Mouse (Mus musculus): Measurements from ENCODE around the gene Atad5. TPM values are rescaled to one million over a fixed set of nuclear protein-coding genes. Genes with fewer than 3 reads are reported as not detected.

Gene Atad5
- polyA plus RNA-seq, 1 experiment from 2014 or later, result 7.1 TPM

- Histone ChIP-seq H3K4me1 (ENCODE audit: control insufficient read depth, insufficient read depth, low read length) (0 out of 2 replicates have a peak, but pooled peaks cover 4% of the 10 kb centered on the region), H3K4me3 (replicated peaks; ENCODE audit: low read depth, low read length) (no peak overlapping the region), H3K36me3 (ENCODE audit: control insufficient read depth, insufficient read depth, low read length) (no peaks in the 10 kb centered on the region), H3K4me2 (ENCODE audit: low read length) (no peak overlapping the region), H3K27ac (replicated peaks; ENCODE audit: low read depth, low read length) (no peak overlapping the region), H3K27me3 (ENCODE audit: control insufficient read depth, insufficient read depth, low read length) (peaks cover 17% of the 10 kb centered on the region), H3K9ac (replicated peaks; ENCODE audit: low read length) (no peak overlapping the region), H3K9me3 (ENCODE audit: control insufficient read depth, low read length) (no peaks in the 10 kb centered on the region)
- WGBS, result 89% methylated on average over 8 of the region's 8 CpGs
- no peak for DNase-seq
- no peak for ATAC-seq (ENCODE audit: low FRiP score, low TSS enrichment)
Observed at GRCm38 (mm10) chr11:80149412-80150023, 60.3 kb downstream of the Atad5 start.

DNA sequence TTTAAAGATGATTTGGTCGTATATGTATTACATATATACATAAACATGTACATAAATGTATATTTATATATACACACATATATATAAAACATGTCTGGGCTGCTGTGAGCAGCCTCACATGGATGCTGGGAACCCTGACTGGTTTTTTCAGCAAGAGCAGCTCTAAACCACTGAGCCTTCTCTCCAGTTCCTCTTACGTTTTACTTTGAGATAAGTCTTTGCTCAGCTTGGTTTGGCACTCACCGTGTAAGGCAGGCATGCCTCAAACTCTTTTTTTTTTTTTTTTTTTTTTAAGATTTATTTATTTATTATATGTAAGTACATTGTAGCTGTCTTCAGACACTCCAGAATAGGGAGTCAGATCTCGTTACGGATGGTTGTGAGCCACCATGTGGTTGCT lies 61.4 kb downstream of the Atad5 start:
- Histone ChIP-seq H3K4me2 (ENCODE audit: low read length) (no peak overlapping the region), H3K36me3 (ENCODE audit: control insufficient read depth, insufficient read depth, low read length) (no peaks in the 10 kb centered on the region), H3K4me1 (ENCODE audit: control insufficient read depth, insufficient read depth, low read length) (0 out of 2 replicates have a peak, but pooled peaks cover 4% of the 10 kb centered on the region), H3K9me3 (ENCODE audit: control insufficient read depth, low read length) (no peaks in the 10 kb centered on the region), H3K27ac (replicated peaks; ENCODE audit: low read depth, low read length) (no peak overlapping the region), H3K4me3 (replicated peaks; ENCODE audit: low read depth, low read length) (no peak overlapping the region), H3K9ac (replicated peaks; ENCODE audit: low read length) (no peak overlapping the region), H3K27me3 (ENCODE audit: control insufficient read depth, insufficient read depth, low read length) (peaks cover 27% of the 10 kb centered on the region)
- no peak for DNase-seq
- 74% methylated on average over 5 of the region's 5 CpGs for WGBS
- no peak for ATAC-seq (ENCODE audit: low FRiP score, low TSS enrichment)

- ATAC-seq (ENCODE audit: low FRiP score, low TSS enrichment) (no peak), DNase-seq (no peak)
- H3K4me1 ChIP-seq (ENCODE audit: control insufficient read depth, insufficient read depth, low read length), result 0 out of 2 replicates have a peak, but pooled peaks cover 4% of the 10 kb centered on the region
- H3K36me3 ChIP-seq (ENCODE audit: control insufficient read depth, insufficient read depth, low read length), result no peaks in the 10 kb centered on the region
- no peak overlapping the region for H3K4me2 ChIP-seq (ENCODE audit: low read length)
- peaks cover 31% of the 10 kb centered on the region for H3K27me3 ChIP-seq (ENCODE audit: control insufficient read depth, insufficient read depth, low read length)
- H3K4me3 ChIP-seq (replicated peaks; ENCODE audit: low read depth, low read length), result no peak overlapping the region
- H3K9ac ChIP-seq (replicated peaks; ENCODE audit: low read length), result no peak overlapping the region
- no peak overlapping the region for H3K27ac ChIP-seq (replicated peaks; ENCODE audit: low read depth, low read length)
- no peaks in the 10 kb centered on the region for H3K9me3 ChIP-seq (ENCODE audit: control insufficient read depth, low read length)
- 72% methylated on average over 2 of the region's 2 CpGs for WGBS
Observed at GRCm38 (mm10) chr11:80151541-80151940, 62.3 kb downstream of the Atad5 start.

DNA sequence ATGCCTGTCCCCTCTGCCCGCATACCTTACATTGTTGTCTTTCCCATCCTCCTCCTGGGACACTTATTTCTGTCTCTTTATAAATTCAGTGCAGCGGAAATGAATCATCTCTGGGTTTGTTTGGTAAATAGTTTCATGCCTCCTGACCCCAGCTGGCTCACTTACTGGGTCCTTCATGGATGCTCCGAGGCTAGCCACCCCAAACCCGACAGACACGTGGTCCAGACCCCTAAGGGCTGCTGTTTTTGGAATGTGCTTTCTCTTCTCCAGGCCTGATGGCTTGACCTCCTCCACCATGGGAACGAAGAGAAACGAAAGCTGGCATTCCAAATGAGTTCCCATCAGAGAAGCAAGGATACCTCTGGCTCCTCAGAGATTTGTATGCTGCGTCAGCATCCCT lies 63.2 kb downstream of the Atad5 start:
- ATAC-seq (ENCODE audit: low FRiP score, low TSS enrichment) (no peak), DNase-seq (no peak)
- Histone ChIP-seq H3K9ac (replicated peaks; ENCODE audit: low read length) (no peak overlapping the region), H3K27me3 (ENCODE audit: control insufficient read depth, insufficient read depth, low read length) (peaks cover 31% of the 10 kb centered on the region), H3K9me3 (ENCODE audit: control insufficient read depth, low read length) (no peaks in the 10 kb centered on the region), H3K4me3 (replicated peaks; ENCODE audit: low read depth, low read length) (no peak overlapping the region), H3K4me2 (ENCODE audit: low read length) (no peak overlapping the region), H3K27ac (replicated peaks; ENCODE audit: low read depth, low read length) (no peak overlapping the region), H3K4me1 (ENCODE audit: control insufficient read depth, insufficient read depth, low read length) (0 out of 2 replicates have a peak, but pooled peaks cover 4% of the 10 kb centered on the region), H3K36me3 (ENCODE audit: control insufficient read depth, insufficient read depth, low read length) (no peaks in the 10 kb centered on the region)
- WGBS, result 81% methylated on average over 8 of the region's 8 CpGs

- Histone ChIP-seq H3K4me3 (replicated peaks; ENCODE audit: low read depth, low read length) (peak within 1 kb of the TSS; percentile 41), H3K4me2 (ENCODE audit: low read length) (peak within 1 kb of the TSS; percentile 67), H3K9me3 (ENCODE audit: control insufficient read depth, low read length) (no peaks in the 10 kb centered on the region), H3K4me1 (ENCODE audit: control insufficient read depth, insufficient read depth, low read length) (0 out of 2 replicates have a peak, but pooled peaks cover 4% of the 10 kb centered on the region), H3K27me3 (ENCODE audit: control insufficient read depth, insufficient read depth, low read length) (peaks cover 31% of the 10 kb centered on the region), H3K36me3 (ENCODE audit: control insufficient read depth, insufficient read depth, low read length) (no peaks in the 10 kb centered on the region), H3K9ac (replicated peaks; ENCODE audit: low read length) (peak within 1 kb of the TSS; percentile 34; the same call in 1 of the 2 replicates), H3K27ac (replicated peaks; ENCODE audit: low read depth, low read length) (no peak within 1 kb of the TSS)
- ATAC-seq (ENCODE audit: low FRiP score, low TSS enrichment), result no peak
- peak; percentile 68 for DNase-seq
- WGBS, result under 1% methylated on average over 45 of the region's 47 CpGs
Observed at GRCm38 (mm10) chr11:80153857-80154495, 64.8 kb downstream of the Atad5 start, which contains the start of gene Adap2. Gene Adap2, plus strand, starts transcription at chr11:80154105.

GRCm38 (mm10) chr11:80154501-80154900 lies 65.3 kb downstream of the Atad5 start:
- Histone ChIP-seq H3K27me3 (ENCODE audit: control insufficient read depth, insufficient read depth, low read length) (peaks cover 31% of the 10 kb centered on the region), H3K4me1 (ENCODE audit: control insufficient read depth, insufficient read depth, low read length) (0 out of 2 replicates have a peak, but pooled peaks cover 4% of the 10 kb centered on the region), H3K27ac (replicated peaks; ENCODE audit: low read depth, low read length) (no peak overlapping the region), H3K36me3 (ENCODE audit: control insufficient read depth, insufficient read depth, low read length) (no peaks in the 10 kb centered on the region), H3K9me3 (ENCODE audit: control insufficient read depth, low read length) (no peaks in the 10 kb centered on the region), H3K9ac (replicated peaks; ENCODE audit: low read length) (peak overlapping the region; percentile 34; the same call in 1 of the 2 replicates), H3K4me2 (ENCODE audit: low read length) (peak overlapping the region; percentile 67), H3K4me3 (replicated peaks; ENCODE audit: low read depth, low read length) (peak overlapping the region; percentile 41)
- DNase-seq (no peak), ATAC-seq (ENCODE audit: low FRiP score, low TSS enrichment) (no peak)
- WGBS, result 27% methylated on average over 25 of the region's 25 CpGs

GRCm38 (mm10) chr11:80155541-80155940 lies 66.3 kb downstream of the Atad5 start:
- DNase-seq (no peak), ATAC-seq (ENCODE audit: low FRiP score, low TSS enrichment) (no peak)
- H3K36me3 ChIP-seq (ENCODE audit: control insufficient read depth, insufficient read depth, low read length), result no peaks in the 10 kb centered on the region
- 87% methylated on average over 8 of the region's 8 CpGs for WGBS
- no peaks in the 10 kb centered on the region for H3K9me3 ChIP-seq (ENCODE audit: control insufficient read depth, low read length)
- no peak overlapping the region for H3K4me3 ChIP-seq (replicated peaks; ENCODE audit: low read depth, low read length)
- no peak overlapping the region for H3K27ac ChIP-seq (replicated peaks; ENCODE audit: low read depth, low read length)
- H3K9ac ChIP-seq (replicated peaks; ENCODE audit: low read length), result no peak overlapping the region
- H3K4me1 ChIP-seq (ENCODE audit: control insufficient read depth, insufficient read depth, low read length), result 0 out of 2 replicates have a peak, but pooled peaks cover 4% of the 10 kb centered on the region
- H3K4me2 ChIP-seq (ENCODE audit: low read length), result no peak overlapping the region
- H3K27me3 ChIP-seq (ENCODE audit: control insufficient read depth, insufficient read depth, low read length), result peaks cover 31% of the 10 kb centered on the region

DNA sequence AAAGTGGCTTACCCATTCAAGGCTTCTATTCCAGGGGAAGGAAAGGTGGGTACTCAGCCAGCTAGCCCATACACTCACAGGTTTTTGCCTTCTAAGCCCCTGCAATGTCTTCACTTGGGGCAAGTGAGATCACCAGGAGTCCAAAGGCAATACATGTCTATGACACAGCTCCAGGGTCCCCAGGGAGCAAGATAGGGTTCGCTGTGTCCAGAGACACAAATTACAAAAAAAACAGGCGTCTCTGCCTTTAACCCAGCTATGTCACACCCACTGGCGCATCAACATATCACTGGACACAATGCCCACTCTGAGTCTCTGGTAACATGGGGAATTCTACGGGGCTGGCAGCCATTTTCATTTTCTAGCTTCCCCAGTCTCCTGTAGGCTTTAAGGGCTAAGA lies 66.8 kb downstream of the Atad5 start:
- no peak overlapping the region for H3K4me2 ChIP-seq (ENCODE audit: low read length)

More for the DNA sequence above, 66.8 kb downstream of the Atad5 start:
- ATAC-seq (ENCODE audit: low FRiP score, low TSS enrichment) (no peak), DNase-seq (no peak)
- H3K27ac ChIP-seq (replicated peaks; ENCODE audit: low read depth, low read length), result no peak overlapping the region
- WGBS, result 89% methylated on average over 4 of the region's 4 CpGs
- 0 out of 2 replicates have a peak, but pooled peaks cover 4% of the 10 kb centered on the region for H3K4me1 ChIP-seq (ENCODE audit: control insufficient read depth, insufficient read depth, low read length)
- no peak overlapping the region for H3K9ac ChIP-seq (replicated peaks; ENCODE audit: low read length)
- no peaks in the 10 kb centered on the region for H3K36me3 ChIP-seq (ENCODE audit: control insufficient read depth, insufficient read depth, low read length)
- H3K4me3 ChIP-seq (replicated peaks; ENCODE audit: low read depth, low read length), result no peak overlapping the region
- H3K9me3 ChIP-seq (ENCODE audit: control insufficient read depth, low read length), result no peaks in the 10 kb centered on the region
- peaks cover 31% of the 10 kb centered on the region for H3K27me3 ChIP-seq (ENCODE audit: control insufficient read depth, insufficient read depth, low read length)
